Mouse (Mus musculus) limb, embryonic 12.5 days (tissue): ENCODE results near the gene Fam217b. TPM values are rescaled to one million over a fixed set of nuclear protein-coding genes. Genes with fewer than 3 reads are reported as not detected.

Experiments used
- ATAC-seq: fragments of 200-750 bp; cut with Nextera tagmentation; 2 replicates; pipeline ENCODE4 v1.8.0; 2017; ENCODE audit warnings: low read depth, moderate TSS enrichment; ENCODE audit not compliant: insufficient number of reproducible peaks, insufficient read depth, low FRiP score, low TSS enrichment
- H3K27ac ChIP-seq: fragments of 300-500 bp; sonication (generic); 2 replicates; pipeline ENCODE4 v1.5.1; 2016; ENCODE audit warnings: mild to moderate bottlenecking, moderate library complexity
- H3K27me3 ChIP-seq: fragments of 300-500 bp; sonication (generic); 2 replicates; pipeline ENCODE4 v1.6.1; 2016; ENCODE audit warnings: mild to moderate bottlenecking, moderate library complexity
- H3K36me3 ChIP-seq: fragments of 300-500 bp; sonication (generic); 2 replicates; pipeline ENCODE4 v1.6.1; 2016; ENCODE audit warnings: mild to moderate bottlenecking, moderate library complexity
- H3K4me1 ChIP-seq: fragments of 300-500 bp; sonication (generic); replicated peaks from 2 replicates; pipeline ENCODE4 v1.6.1; 2016
- H3K4me2 ChIP-seq: fragments of 300-500 bp; sonication (generic); 2 replicates; pipeline ENCODE4 v1.6.1; 2016; ENCODE audit warnings: mild to moderate bottlenecking, moderate library complexity
- H3K4me3 ChIP-seq: fragments of 300-500 bp; sonication (generic); replicated peaks from 2 replicates; pipeline ENCODE4 v1.5.1; 2016; ENCODE audit warnings: mild to moderate bottlenecking
- H3K9ac ChIP-seq: fragments of 300-500 bp; sonication (generic); replicated peaks from 2 replicates; pipeline ENCODE4 v1.6.1; 2016; ENCODE audit warnings: mild to moderate bottlenecking, moderate library complexity
- H3K9me3 ChIP-seq: fragments of 300-500 bp; sonication (generic); 2 replicates; pipeline ENCODE4 v1.6.1; 2016; ENCODE audit warnings: mild to moderate bottlenecking, moderate library complexity
- WGBS: fragments of 180-500 bp; shearing (Covaris S2); methylation state at CpG from one replicate; pipeline ENCODE4 v1.1.7; 2016; 5-methylcytosine and 5-hydroxymethylcytosine counted together
- polyA plus RNA-seq: library from polyadenylated mRNA; unstranded; fragments of >200 nt; fragmentation: Nextera tagmentation; extraction: Ambion mirVana; gene quantifications from 2 replicates; pipeline ENCODE4 v1.2.1, GENCODE M21; 2016

Fam217b gene
- polyA plus RNA-seq, 1 experiment from 2014 or later = 4.6 TPM

GRCm38 (mm10) chr2:178420576-178420975, 6.3 kb downstream of the Fam217b start:
- peak overlapping the region; percentile 84; the same call in 1 of the 2 replicates for H3K27ac ChIP-seq
- no peaks in the 10 kb centered on the region for H3K9me3 ChIP-seq
- H3K27me3 ChIP-seq = no peaks in the 10 kb centered on the region
- H3K4me3 ChIP-seq = no peak overlapping the region
- ATAC-seq = no peak
- 78% methylated on average over 9 of the region's 9 CpGs for whole genome bisulfite sequencing
- no peak overlapping the region for H3K4me2 ChIP-seq
- no peak overlapping the region for H3K9ac ChIP-seq
- H3K36me3 ChIP-seq = peaks cover 13% of the 10 kb centered on the region; the same call in 1 of the 2 replicates
- peaks cover 34% of the 10 kb centered on the region for H3K4me1 ChIP-seq

GRCm38 (mm10) chr2:178421603-178422002, 7.3 kb downstream of the Fam217b start:
- H3K9me3 ChIP-seq = no peaks in the 10 kb centered on the region
- peaks cover 33% of the 10 kb centered on the region for H3K4me1 ChIP-seq
- 31% methylated on average over 6 of the region's 6 CpGs for WGBS
- no peak for ATAC-seq
- H3K27me3 ChIP-seq = no peaks in the 10 kb centered on the region
- no peak overlapping the region for H3K9ac ChIP-seq
- no peak overlapping the region for H3K4me3 ChIP-seq
- H3K4me2 ChIP-seq = no peak overlapping the region
- peaks cover 13% of the 10 kb centered on the region; the same call in 1 of the 2 replicates for H3K36me3 ChIP-seq
- H3K27ac ChIP-seq = peak overlapping the region; percentile 84

- H3K9me3 ChIP-seq = no peaks in the 10 kb centered on the region
- H3K4me1 ChIP-seq = peaks cover 33% of the 10 kb centered on the region
- 2% methylated on average over 2 of the region's 3 CpGs for WGBS
- peaks cover 13% of the 10 kb centered on the region; the same call in 1 of the 2 replicates for H3K36me3 ChIP-seq
- H3K27ac ChIP-seq = peak overlapping the region; percentile 84
- peak overlapping the region; percentile 17; the same call in 1 of the 2 replicates for H3K4me2 ChIP-seq
- H3K27me3 ChIP-seq = no peaks in the 10 kb centered on the region
- no peak overlapping the region for H3K4me3 ChIP-seq
- 0 out of 2 replicates have a peak overlapping the region, but pooled peaks have one; percentile 8 for H3K9ac ChIP-seq
- 0 out of 2 replicates have a peak, but pooled peaks have one; percentile 32 for ATAC-seq
These were observed 7.9 kb downstream of the Fam217b start for GRCm38 (mm10) chr2:178422186-178422585.

GRCm38 (mm10) chr2:178423223-178423622, 8.9 kb downstream of the Fam217b start:
- no peak for ATAC-seq
- H3K4me2 ChIP-seq = no peak overlapping the region
- peaks cover 33% of the 10 kb centered on the region for H3K4me1 ChIP-seq
- H3K9me3 ChIP-seq = no peaks in the 10 kb centered on the region
- WGBS = 66% methylated on average over 5 of the region's 5 CpGs
- no peak overlapping the region for H3K4me3 ChIP-seq
- H3K27me3 ChIP-seq = no peaks in the 10 kb centered on the region
- H3K27ac ChIP-seq = peak overlapping the region; percentile 84; the same call in 1 of the 2 replicates
- H3K9ac ChIP-seq = no peak overlapping the region
- peaks cover 8% of the 10 kb centered on the region; the same call in 1 of the 2 replicates for H3K36me3 ChIP-seq

- H3K4me1 ChIP-seq = peaks cover 30% of the 10 kb centered on the region
- no peaks in the 10 kb centered on the region for H3K9me3 ChIP-seq
- H3K27ac ChIP-seq = no peak overlapping the region
- no peak for ATAC-seq
- WGBS = 40% methylated on average over 4 of the region's 4 CpGs
- H3K9ac ChIP-seq = no peak overlapping the region
- H3K4me3 ChIP-seq = no peak overlapping the region
- no peaks in the 10 kb centered on the region for H3K27me3 ChIP-seq
- H3K36me3 ChIP-seq = no peaks in the 10 kb centered on the region
- H3K4me2 ChIP-seq = no peak overlapping the region
These were observed 11.9 kb downstream of the Fam217b start for GRCm38 (mm10) chr2:178426229-178426628.

GRCm38 (mm10) chr2:178427181-178427580, 12.9 kb downstream of the Fam217b start:
- Histone ChIP-seq H3K9ac (no peak overlapping the region), H3K27ac (no peak overlapping the region), H3K27me3 (no peaks in the 10 kb centered on the region), H3K4me1 (peaks cover 27% of the 10 kb centered on the region), H3K4me3 (no peak overlapping the region), H3K9me3 (no peaks in the 10 kb centered on the region), H3K4me2 (no peak overlapping the region), H3K36me3 (no peaks in the 10 kb centered on the region)
- ATAC-seq = no peak
- 87% methylated on average over 5 of the region's 5 CpGs for WGBS

GRCm38 (mm10) chr2:178428183-178428582, 13.9 kb downstream of the Fam217b start:
- peaks cover 17% of the 10 kb centered on the region for H3K4me1 ChIP-seq
- WGBS = 72% methylated on average over 9 of the region's 9 CpGs

GRCm38 (mm10) chr2:178428676-178429075, 14.4 kb downstream of the Fam217b start:
- Histone ChIP-seq H3K9ac (no peak overlapping the region), H3K27ac (no peak overlapping the region), H3K4me1 (peaks cover 14% of the 10 kb centered on the region), H3K27me3 (no peaks in the 10 kb centered on the region), H3K4me2 (no peak overlapping the region), H3K4me3 (no peak overlapping the region), H3K9me3 (no peaks in the 10 kb centered on the region), H3K36me3 (no peaks in the 10 kb centered on the region)
- WGBS = 87% methylated on average over 4 of the region's 4 CpGs
- no peak for ATAC-seq

More at GRCm38 (mm10) chr2:178428183-178428582, 13.9 kb downstream of the Fam217b start:
- H3K36me3 ChIP-seq = no peaks in the 10 kb centered on the region
- no peak overlapping the region for H3K4me2 ChIP-seq
- ATAC-seq = no peak
- no peak overlapping the region for H3K9ac ChIP-seq
- no peak overlapping the region for H3K4me3 ChIP-seq
- H3K9me3 ChIP-seq = no peaks in the 10 kb centered on the region
- no peaks in the 10 kb centered on the region for H3K27me3 ChIP-seq
- H3K27ac ChIP-seq = no peak overlapping the region

- no peak for ATAC-seq
- H3K27me3 ChIP-seq = no peaks in the 10 kb centered on the region
- H3K27ac ChIP-seq = no peak overlapping the region
- H3K4me1 ChIP-seq = peaks cover 14% of the 10 kb centered on the region
- H3K36me3 ChIP-seq = no peaks in the 10 kb centered on the region
- no peak overlapping the region for H3K4me2 ChIP-seq
- H3K4me3 ChIP-seq = no peak overlapping the region
- no peaks in the 10 kb centered on the region for H3K9me3 ChIP-seq
- H3K9ac ChIP-seq = no peak overlapping the region
- WGBS = 87% methylated on average over 6 of the region's 6 CpGs
These were observed 15.1 kb downstream of the Fam217b start for GRCm38 (mm10) chr2:178429426-178429825.

- Histone ChIP-seq H3K27ac (no peak within 1 kb of the TSS), H3K4me1 (peaks cover 11% of the 10 kb centered on the region), H3K36me3 (no peaks in the 10 kb centered on the region), H3K4me2 (no peak within 1 kb of the TSS), H3K9me3 (no peaks in the 10 kb centered on the region), H3K9ac (no peak within 1 kb of the TSS), H3K27me3 (no peaks in the 10 kb centered on the region), H3K4me3 (no peak within 1 kb of the TSS)
- no peak for ATAC-seq
- 89% methylated on average over 4 of the region's 4 CpGs for whole genome bisulfite sequencing
These were observed 15.9 kb downstream of the Fam217b start, which contains the start of gene Cdh26 for GRCm38 (mm10) chr2:178430231-178430630. TSS of gene Cdh26 (plus strand) at chr2:178430531.

- no peak overlapping the region for H3K27ac ChIP-seq
- no peak for ATAC-seq
- no peak overlapping the region for H3K4me3 ChIP-seq
- H3K36me3 ChIP-seq = no peaks in the 10 kb centered on the region
- H3K27me3 ChIP-seq = no peaks in the 10 kb centered on the region
- no peak overlapping the region for H3K9ac ChIP-seq
- H3K4me1 ChIP-seq = peaks cover 15% of the 10 kb centered on the region
- no peaks in the 10 kb centered on the region for H3K9me3 ChIP-seq
- 83% methylated on average over 2 of the region's 2 CpGs for WGBS
- H3K4me2 ChIP-seq = no peak overlapping the region
These were observed 19.2 kb downstream of the Fam217b start for GRCm38 (mm10) chr2:178433495-178433894.

- peaks cover 15% of the 10 kb centered on the region for H3K4me1 ChIP-seq
- no peaks in the 10 kb centered on the region for H3K36me3 ChIP-seq
- no peaks in the 10 kb centered on the region for H3K27me3 ChIP-seq
- H3K27ac ChIP-seq = no peak overlapping the region
- no peaks in the 10 kb centered on the region for H3K9me3 ChIP-seq
- H3K9ac ChIP-seq = no peak overlapping the region
- ATAC-seq = no peak
- H3K4me3 ChIP-seq = no peak overlapping the region
- 69% methylated on average over 2 of the region's 2 CpGs for WGBS
- H3K4me2 ChIP-seq = no peak overlapping the region
These were observed 19.6 kb downstream of the Fam217b start for GRCm38 (mm10) chr2:178433903-178434302.
